Mouse (Mus musculus) urinary bladder, postnatal 4 days (tissue): ENCODE results near the gene F5.

Source experiments
- DNase-seq, 2 experiments: peaks; one replicate each; pipeline ENCODE4 v3.0.0; 2021 to 2022; ENCODE audit warnings: low spot score in 2 of 2

Gene F5

DNA sequence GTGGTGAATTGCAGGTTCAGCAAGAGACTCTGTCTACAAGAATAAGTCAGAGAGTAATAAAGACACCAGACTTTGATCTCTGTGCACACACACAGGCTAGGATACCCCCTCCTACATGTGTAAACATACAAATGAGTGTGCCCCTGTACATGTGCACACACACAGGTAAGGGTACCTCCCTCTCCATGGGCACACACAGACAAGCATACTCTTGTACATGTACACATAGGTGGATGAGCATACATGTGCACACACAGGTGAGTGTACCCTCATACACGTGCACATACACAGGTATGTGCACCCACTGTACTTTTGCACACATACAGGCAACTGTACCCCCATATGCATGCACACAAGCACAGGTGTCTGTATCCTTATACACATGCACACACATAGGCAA is 81.8 kb downstream of the F5 start:
- no peak for DNase-seq

DNA sequence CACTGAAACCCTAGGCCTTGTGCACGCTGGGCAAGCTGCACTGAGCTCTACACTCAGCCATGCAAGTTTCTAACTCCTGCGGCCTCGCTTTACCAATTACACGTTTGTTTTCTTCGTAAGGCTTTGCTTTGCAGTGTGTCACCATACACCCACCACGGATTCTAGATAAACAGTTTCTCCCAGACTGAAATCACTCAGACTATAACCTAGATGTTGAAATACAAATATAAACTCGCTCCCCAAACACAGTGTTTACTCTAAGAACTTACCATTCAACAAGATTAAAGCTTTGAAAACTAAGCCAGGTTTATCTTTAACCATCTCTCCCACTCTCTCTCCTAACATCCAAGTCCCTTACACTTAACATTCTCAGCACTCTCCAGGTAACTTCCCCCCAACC is 83.4 kb downstream of the F5 start:
- DNase-seq: no peak

DNA sequence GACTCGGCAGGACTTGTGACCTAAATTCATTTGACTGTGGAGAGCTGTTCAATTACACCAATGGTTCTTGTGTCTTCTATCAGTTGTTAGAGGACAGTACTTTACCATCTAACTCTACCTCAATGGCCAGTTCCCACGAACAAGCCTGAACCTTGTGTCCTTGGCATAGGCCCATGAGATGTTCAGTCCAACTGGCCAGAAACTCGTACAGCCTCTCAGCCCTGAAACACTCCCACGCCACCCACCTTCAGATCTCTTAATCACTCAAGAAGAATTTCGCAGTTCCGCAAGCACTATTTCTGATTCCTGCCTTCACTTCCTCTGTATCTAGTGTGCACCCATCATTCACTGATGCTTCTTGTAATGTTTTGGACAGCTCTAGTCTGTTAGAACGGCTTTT is 84.4 kb downstream of the F5 start:
- no peak for DNase-seq

DNA sequence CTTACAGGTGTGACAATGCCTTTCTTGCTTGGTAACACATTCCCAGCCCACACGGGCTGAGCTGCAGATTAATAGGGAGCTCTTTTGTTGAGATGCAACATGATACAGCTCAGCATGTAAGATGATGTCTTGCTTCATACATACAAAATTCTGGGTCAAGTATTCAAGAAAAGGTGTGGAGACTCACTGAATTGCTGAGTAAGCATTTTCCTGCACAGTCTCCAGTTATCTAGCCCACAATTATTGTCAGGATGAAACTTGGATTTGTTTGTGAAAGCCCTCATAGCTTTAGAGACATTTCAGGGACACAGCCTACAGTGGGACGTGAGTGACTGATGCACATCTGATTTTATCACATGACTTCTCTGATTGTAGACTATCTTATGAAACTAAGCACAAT is 89.9 kb downstream of the F5 start:
- no peak for DNase-seq

DNA sequence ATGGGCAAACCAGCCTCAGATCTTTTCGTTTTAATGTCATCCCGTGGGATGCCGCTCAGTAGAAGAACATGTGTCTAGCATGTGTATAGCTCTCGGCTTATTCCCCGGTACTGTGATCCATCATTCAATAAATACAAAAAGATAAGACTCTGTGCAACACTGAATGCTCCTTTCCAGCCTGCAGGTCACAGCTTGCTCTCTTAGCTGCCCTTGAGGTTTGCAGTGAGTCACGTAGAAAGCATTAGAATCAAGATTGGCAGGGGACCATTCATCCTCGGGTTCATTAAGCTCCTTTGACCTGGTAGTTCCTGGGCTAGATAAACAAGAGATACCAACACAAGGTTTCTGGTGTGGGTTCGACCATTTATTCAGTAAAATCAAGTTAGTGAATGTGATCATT is 91.2 kb downstream of the F5 start:
- DNase-seq: no peak

DNA sequence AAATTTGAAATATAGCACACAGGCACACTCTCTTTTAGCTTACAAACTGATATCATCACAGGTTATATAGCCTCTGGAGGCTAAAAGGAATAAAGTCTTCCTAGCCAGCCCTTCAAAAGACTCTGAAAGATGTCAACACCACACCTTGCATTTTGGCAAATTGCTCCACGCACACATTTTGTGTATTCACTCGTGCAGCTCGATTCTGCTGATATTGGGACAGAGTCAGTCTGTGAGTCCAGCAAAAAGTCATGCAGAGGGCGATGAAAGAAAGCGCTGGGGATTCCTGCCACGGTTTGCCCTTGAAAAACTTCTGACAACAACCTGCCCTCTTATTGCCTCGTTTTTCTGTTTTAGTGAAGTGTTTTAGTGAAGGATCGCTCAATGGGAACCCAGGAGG is 95.8 kb downstream of the F5 start:
- no peak for DNase-seq

DNA sequence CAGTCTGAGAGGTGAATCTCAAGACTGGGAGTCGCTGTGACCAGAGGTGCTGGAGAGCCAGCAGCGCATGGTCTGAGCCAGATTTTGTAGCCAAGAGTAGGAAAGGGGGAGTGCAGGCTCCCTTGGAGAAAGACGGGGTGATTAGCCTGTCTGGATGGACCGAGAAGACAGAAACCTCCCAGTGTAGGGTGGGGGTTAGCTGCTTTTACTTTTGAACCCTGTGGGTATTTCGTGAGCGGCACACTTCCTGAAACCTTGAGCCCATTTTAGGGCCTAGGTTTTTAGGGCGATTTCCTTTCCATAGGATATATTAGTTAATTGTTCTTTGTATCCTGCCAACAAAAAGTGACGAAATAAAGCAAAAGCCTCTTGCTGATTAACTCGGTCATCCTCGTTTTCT is 96.3 kb downstream of the F5 start:
- peak in 1 of 2 experiments; percentile 44 for DNase-seq

DNA sequence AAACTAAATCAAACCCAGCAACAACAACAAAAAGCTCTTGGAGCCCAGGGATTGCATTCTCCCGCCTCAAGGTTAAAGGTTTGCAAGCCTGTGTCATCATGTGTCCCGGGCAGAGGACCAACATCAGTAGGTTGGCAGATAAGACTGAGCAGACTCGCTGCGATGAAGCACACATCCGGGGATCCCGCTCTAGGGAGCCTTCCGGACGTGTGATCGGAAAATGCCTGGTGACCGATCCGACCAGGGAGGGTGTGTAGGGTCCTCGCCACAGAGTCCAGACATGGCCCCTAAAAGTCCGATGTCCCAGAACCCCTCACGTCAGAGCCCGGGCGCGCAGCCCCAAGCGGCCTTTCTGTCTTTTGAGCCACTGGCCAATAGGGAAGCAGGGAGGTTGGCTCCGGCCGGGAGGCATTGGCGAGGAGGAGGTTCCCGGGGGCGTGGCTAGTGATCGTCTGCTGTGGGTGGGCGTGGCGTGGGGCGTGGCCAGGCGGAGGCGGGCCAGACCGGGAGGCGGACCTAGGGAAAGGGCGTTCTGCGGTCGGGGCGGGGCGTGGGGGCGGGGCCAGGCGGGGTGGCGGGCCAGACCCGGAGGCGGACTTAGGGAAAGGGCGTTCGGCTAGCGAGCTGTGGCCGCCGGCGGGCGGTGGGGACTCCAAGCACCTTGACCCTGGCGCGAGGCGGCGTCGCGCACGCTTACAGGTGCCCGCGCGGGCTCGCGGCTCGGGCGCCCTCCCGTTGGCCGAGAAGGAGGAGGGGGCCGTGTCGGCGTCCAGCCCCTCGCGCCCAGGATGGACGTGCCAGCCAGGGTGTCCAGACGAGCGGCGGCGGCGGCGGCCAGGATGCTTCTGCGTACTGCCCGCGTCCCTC is 97.1 kb downstream of the F5 start, which contains the start of gene Slc19a2:
TSS of gene Slc19a2 (plus strand) at position 582 of the 867 bp plus-strand sequence.
- peak; percentile 97 to 99 for DNase-seq

DNA sequence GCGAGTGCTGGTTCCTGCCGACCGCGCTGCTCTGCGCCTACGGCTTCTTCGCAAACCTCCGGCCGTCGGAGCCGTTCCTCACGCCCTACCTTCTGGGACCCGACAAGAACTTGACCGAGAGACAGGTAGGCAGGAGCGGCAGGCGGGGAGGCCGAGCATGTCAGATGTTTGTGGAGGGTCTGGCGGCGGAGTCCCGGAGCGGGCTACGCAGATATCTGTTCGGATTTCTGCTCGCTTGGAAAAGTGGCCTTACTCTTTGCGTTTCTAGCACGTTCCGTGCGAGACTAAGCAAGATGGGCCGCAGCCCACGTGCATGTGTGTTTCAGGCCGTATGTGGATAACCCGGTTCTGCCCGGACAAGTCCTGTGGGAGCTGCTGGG is 97.7 kb downstream of the F5 start:
- no peak for DNase-seq

DNA sequence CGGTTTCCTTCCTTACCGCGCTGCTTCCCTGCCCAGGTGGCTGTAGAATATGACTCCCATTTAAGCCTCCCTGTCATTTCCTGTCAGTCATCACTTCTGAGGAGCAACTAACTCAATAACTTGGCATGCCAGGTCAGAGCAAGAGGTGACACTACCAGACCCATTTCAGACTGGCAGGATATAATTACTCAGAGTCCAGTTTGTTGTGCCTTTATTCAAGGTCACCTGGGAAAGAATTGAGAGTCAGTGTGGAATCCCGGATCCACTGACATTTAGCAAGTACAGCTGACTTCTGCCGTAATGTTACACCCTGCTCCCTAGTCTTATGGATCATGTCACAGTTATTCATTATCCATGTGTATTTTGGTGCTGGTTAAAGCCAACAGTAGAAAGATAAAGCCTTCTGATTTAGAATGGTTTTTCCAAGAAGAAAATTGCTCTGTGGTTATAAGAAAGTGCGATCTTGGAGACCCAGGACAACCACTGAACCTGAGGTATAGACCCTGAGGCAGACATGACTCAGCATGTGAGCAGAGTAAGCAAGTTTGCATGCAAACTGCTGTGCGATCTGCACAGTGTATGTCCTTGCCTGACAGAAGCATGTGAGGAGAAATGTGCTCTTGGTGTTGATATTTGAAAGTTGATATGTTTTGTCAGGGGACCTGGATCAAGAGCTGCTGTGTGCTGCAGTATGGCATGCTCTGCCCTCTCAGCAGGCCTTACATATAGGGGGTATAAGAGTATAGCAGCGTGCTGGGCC is 98.9 kb downstream of the F5 start:
- no peak for DNase-seq

DNA sequence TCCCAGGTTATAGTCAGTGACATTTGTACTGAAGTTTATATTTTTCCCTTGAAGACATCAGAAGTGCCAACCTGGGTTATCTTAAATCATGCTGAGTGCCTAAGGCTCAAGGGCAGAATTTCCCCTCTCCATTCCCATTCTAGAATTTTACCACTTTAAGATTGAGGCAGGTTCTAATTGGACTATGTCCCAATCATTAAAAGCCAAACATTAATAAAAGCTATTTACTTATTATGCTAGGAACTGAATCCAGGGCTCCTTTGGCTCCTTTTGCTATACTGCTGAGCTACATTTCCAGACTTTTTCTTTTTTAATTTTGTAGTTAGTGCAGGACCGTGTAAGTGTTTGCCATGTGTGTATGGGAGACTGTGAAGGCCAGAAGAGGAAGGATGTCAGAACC is 99.8 kb downstream of the F5 start:
- DNase-seq: no peak

DNA sequence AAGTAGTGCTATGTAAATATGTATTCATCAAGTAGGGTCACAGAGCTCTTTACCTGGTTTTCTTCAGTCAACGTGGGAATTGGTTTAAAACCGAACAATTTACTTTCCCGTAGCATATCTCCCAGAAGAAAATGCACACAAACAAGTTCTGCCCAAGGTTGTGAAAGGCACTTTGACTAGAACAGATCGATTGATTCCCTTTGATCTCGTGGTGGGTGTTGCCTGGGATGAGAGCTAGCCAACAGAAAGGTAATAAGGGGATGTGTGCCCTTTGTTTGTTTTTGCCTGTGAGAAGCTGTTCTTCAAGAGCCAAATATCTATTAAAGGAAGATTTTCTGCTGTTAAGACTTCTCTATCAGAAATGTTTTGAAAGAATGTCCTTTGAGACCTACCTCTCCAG is 100.9 kb downstream of the F5 start:
- no peak for DNase-seq

DNA sequence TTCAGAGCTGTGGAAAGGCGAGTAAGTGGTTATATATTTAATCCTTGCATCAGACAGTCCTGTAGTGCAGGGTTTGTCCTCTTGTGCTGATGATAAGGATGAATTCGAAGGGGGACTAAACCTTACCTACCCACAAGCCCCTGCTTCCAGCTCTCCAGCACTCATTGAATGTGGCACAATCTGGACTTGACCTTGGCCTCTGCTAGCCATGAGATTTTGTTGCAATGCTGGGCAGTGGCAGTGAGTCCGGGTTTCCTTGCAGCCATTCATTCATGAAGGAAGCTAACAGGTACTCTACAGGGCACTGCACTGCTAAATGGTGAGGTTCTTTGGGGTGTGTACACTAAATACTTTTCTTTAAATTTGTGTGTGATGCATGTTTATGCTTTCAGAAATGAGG is 103.2 kb downstream of the F5 start:
- DNase-seq: no peak

DNA sequence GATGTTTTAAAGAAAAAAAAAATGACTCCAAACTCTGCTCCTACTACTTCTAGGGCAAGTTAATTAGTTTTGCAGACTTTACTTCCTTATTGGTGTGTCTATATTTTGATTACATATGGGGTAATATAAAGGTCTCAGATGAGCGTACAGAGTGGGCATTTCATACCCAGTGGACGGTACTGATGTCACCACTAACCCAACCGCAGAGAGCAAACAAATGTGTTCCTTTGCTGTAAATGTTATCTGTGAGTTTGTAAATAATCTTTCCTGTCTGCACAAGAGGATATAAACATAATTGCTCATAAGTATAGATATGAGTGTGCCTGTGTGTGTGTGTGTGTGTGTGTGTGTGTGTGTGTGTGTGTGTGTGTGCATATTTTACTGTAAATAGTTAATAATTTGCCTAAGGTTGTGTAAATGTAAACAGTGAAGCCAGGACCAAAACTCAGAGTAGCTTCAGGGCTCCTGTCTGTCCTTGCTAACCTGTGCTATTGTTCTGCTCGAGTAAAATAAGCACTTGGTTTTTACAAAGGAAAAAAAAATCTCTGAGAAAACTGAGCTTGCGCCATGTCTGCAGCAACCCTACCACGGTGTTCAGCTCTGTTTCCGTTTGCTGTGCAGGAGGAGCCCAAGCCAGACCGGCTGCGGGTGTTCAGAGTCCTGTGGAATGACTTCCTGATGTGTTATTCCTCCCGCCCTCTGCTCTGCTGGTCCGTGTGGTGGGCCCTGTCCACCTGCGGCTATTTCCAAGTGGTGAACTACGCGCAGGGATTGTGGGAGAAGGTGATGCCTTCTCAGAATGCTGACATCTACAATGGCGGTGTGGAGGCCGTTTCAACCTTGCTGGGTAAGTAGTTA is 108.8 kb downstream of the F5 start:
- no peak for DNase-seq

DNA sequence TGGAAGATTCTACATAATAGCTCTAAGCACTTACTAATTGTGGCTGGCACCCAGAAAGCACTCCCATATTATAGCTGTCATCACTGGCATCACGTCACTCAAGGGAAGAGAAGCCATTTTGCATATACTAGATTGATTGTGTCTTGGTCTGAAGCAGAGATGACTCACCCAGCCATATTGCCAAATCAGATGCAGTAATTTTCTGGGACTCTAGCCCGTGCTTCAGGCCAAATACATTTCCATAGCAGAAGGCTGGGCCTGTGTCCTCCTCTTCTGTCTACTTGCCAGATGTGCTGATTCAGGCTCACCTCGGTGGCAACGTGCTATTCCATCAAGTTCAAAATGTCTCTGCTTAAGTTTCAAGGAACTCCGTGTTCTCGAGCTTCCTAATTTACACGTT is 109.9 kb downstream of the F5 start:
- DNase-seq: no peak
